Mouse (Mus musculus) brain, embryonic 14.5 days (tissue): Measurements from ENCODE around the gene Srgap2.

Experiments
- CTCF ChIP-seq: fragments of 200-500 bp; IDR thresholded peaks from 2 replicates; pipeline ENCODE4 v1.5.1; 2012; ENCODE audit warnings: inconsistent platforms, mild to moderate bottlenecking, moderate library complexity, borderline replicate concordance; ENCODE audit not compliant: insufficient read depth, insufficient read length; ENCODE audit errors: extremely low read depth
- POLR2A ChIP-seq: fragments of 200-500 bp; IDR thresholded peaks from 2 replicates; pipeline ENCODE4 v1.6.1; 2012; ENCODE audit warnings: mild to moderate bottlenecking, inconsistent platforms, borderline replicate concordance; ENCODE audit not compliant: poor library complexity, insufficient read depth, insufficient read length, severe bottlenecking; ENCODE audit errors: extremely low read depth

- TF ChIP-seq CTCF: no peak
- TF ChIP-seq POLR2A: no peak
These were observed 13.6 kb upstream of the Srgap2 start for GRCm38 (mm10) chr1:131540795-131541194.
